ENCODE assay signal across 9 mouse cellular contexts in the genomic region with DNA sequence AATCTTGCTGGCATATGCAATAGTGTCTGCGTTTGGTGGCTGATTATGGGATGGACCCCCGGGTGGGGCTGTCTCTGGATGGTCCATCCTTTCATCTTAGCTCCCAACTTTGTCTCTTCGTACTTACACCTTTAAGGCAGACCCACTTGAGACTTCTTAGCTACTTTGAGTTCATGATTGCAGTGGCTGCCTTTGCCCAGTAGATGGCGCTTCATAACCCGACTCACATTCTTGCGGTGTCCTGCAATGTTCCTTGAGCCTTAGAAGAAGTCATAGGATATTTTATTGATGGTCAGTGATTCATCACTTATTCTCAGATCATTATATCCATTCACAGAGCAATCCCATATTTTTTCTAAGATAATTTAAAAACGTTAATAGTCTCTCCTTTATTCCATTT. TPM values are rescaled to one million over a fixed set of nuclear protein-coding genes. Genes with fewer than 3 reads are reported as not detected.
DNase-seq lines count a peak whose midpoint lies in the region; ATAC-seq and TF ChIP-seq lines count a peak whose summit lies in the region.
"Had no signal": no experiment of that assay in that cellular context is flagged by ENCODE, and none has a peak within 500 bp of the region (broad histone marks: within the 10 kb centered on the region; RNA-seq: fewer than 3 reads in every experiment).

No protein-coding gene starts in this region.

- no peak for ATAC-seq in neural tube, embryonic 15.5 days (ENCODE audit: low FRiP score)
- ATAC-seq in hindbrain, embryonic 11.5 days (ENCODE audit: low FRiP score): peak; percentile 61; the same call in 1 of the 2 replicates
- peak; percentile 63; the same call in 1 of the 2 replicates for ATAC-seq in midbrain, postnatal 0 days (ENCODE audit: low FRiP score)

- WGBS in neural tube, embryonic 15.5 days: 13% methylated on average over 7 of the region's 7 CpGs
- WGBS in hindbrain, embryonic 11.5 days: 12% methylated on average over 7 of the region's 7 CpGs
- WGBS in midbrain, postnatal 0 days: 10% methylated on average over 7 of the region's 7 CpGs

- no peak overlapping the region for H3K4me2 ChIP-seq in neural tube, embryonic 15.5 days
- H3K4me2 ChIP-seq in hindbrain, embryonic 11.5 days (replicated peaks; ENCODE audit: low read depth, low read length): no peak overlapping the region
- H3K4me2 ChIP-seq in midbrain, postnatal 0 days (ENCODE audit: low read depth, low read length, poor library complexity, severe bottlenecking): no peak overlapping the region

- DNase-seq in neural tube, embryonic 10.5 days (ENCODE audit: extremely low spot score, low spot score): peak; percentile 56
- peak; percentile 70 for DNase-seq in NIH3T3 (ENCODE audit: low read depth)
- peak; percentile 40 for DNase-seq in embryo, embryonic 11.5 days (ENCODE audit: low read depth, low spot score)
- peak; percentile 78 for DNase-seq in hindbrain, embryonic 11.5 days (ENCODE audit: low spot score)
- peak; percentile 4 to 19 for DNase-seq in left cerebral cortex, postnatal 36 days (ENCODE audit: low spot score in 2 of 2)
- DNase-seq in midbrain, postnatal 0 days (ENCODE audit: low spot score): peak; percentile 81
- no peak for DNase-seq in urinary bladder, postnatal 10 days (ENCODE audit: low spot score)

- H3K4me3 ChIP-seq in neural tube, embryonic 15.5 days (replicated peaks): no peak overlapping the region
- no peak overlapping the region for H3K4me3 ChIP-seq in hindbrain, embryonic 11.5 days (ENCODE audit: low read depth, low read length)
- H3K4me3 ChIP-seq in midbrain, postnatal 0 days (ENCODE audit: low read depth, low read length): no peak overlapping the region
- H3K4me3 ChIP-seq: myocyte had no signal

- no peaks in the 10 kb centered on the region for H3K27me3 ChIP-seq in neural tube, embryonic 15.5 days (replicated peaks)
- H3K27me3 ChIP-seq in hindbrain, embryonic 11.5 days (ENCODE audit: control insufficient read depth, insufficient read depth, low read length): no peaks in the 10 kb centered on the region
- no peaks in the 10 kb centered on the region for H3K27me3 ChIP-seq in midbrain, postnatal 0 days (ENCODE audit: insufficient read depth, low read length)

- peak; percentile 91 for TF ChIP-seq CTCF in midbrain, postnatal 0 days (IDR thresholded peaks at IDR 0.05)

- no peaks in the 10 kb centered on the region for H3K36me3 ChIP-seq in neural tube, embryonic 15.5 days
- no peaks in the 10 kb centered on the region for H3K36me3 ChIP-seq in hindbrain, embryonic 11.5 days (ENCODE audit: control insufficient read depth, insufficient read depth, low read length)
- H3K36me3 ChIP-seq in midbrain, postnatal 0 days (ENCODE audit: insufficient read depth, low read length): no peaks in the 10 kb centered on the region

- no peak overlapping the region for H3K27ac ChIP-seq in neural tube, embryonic 15.5 days (replicated peaks)
- H3K27ac ChIP-seq in hindbrain, embryonic 11.5 days (ENCODE audit: low read depth, low read length): no peak overlapping the region
- no peak overlapping the region for H3K27ac ChIP-seq in midbrain, postnatal 0 days (ENCODE audit: low read depth, low read length)

- no peaks in the 10 kb centered on the region for H3K9me3 ChIP-seq in neural tube, embryonic 15.5 days (replicated peaks)
- H3K9me3 ChIP-seq in hindbrain, embryonic 11.5 days (ENCODE audit: control insufficient read depth, low read length): no peaks in the 10 kb centered on the region
- no peaks in the 10 kb centered on the region for H3K9me3 ChIP-seq in midbrain, postnatal 0 days (ENCODE audit: low read length)

- no peaks in the 10 kb centered on the region for H3K4me1 ChIP-seq in neural tube, embryonic 15.5 days
- no peaks in the 10 kb centered on the region for H3K4me1 ChIP-seq in hindbrain, embryonic 11.5 days (replicated peaks; ENCODE audit: control insufficient read depth, insufficient read depth, low read length)
- no peaks in the 10 kb centered on the region for H3K4me1 ChIP-seq in midbrain, postnatal 0 days (ENCODE audit: insufficient read depth, low read length)

- H3K9ac ChIP-seq in neural tube, embryonic 15.5 days (replicated peaks): no peak overlapping the region
- H3K9ac ChIP-seq in hindbrain, embryonic 11.5 days (ENCODE audit: low read depth, low read length): no peak overlapping the region
- H3K9ac ChIP-seq in midbrain, postnatal 0 days (replicated peaks; ENCODE audit: low read length, poor library complexity, severe bottlenecking): no peak overlapping the region

- intact Hi-C loops in left cerebral cortex, postnatal 36 days (cut with DNase I): no loop called here

RNA-seq across cellular contexts. Expression of a gene that starts 38.5 kb away (rescaled TPM):
- polyA plus RNA-seq in neural tube, embryonic 15.5 days (2015; fragmentation: Nextera tagmentation; extraction: Ambion mirVana): 7.9 and 11.3 TPM in 2 replicates
- polyA plus RNA-seq in hindbrain, embryonic 11.5 days (2014; fragmentation: Nextera tagmentation; extraction: Ambion mirVana): 0.32 and 0.99 TPM in 2 replicates
- total RNA-seq in left cerebral cortex, postnatal 36 days (2021): 10 to 100 TPM in 1 of 2 experiments, 1 to 10 TPM in 1; 4.1 to 11.1 TPM
- total RNA-seq in midbrain, postnatal 0 days (2014; rRNA removed): 14.3 TPM in 2 replicates
- polyA plus RNA-seq in midbrain, postnatal 0 days (2015; fragmentation: Nextera tagmentation; extraction: Ambion mirVana): 26.7 and 28.8 TPM in 2 replicates
- polyA plus RNA-seq: myocyte had no signal
